Mouse (Mus musculus) MEL (cell line): Measurements from ENCODE around the gene Epha2. TPM values are rescaled to one million over a fixed set of nuclear protein-coding genes. Genes with fewer than 3 reads are reported as not detected.

Source experiments
- DNase-seq: peaks from one replicate; pipeline ENCODE4 v3.0.0; 2011; ENCODE audit warnings: low read depth, low spot score
- H3K27ac ChIP-seq: 2 replicates; pipeline ENCODE4 v1.5.1; 2012; ENCODE audit warnings: low read depth, mild to moderate bottlenecking, control low read depth, low read length, moderate library complexity; ENCODE audit not compliant: control insufficient read depth
- H3K27me3 ChIP-seq, 2 experiments: fragments of 150-350 bp in 1 of 2; sonication (generic) in 1 of 2; 2 replicates each; pipeline ENCODE4 v1.6.1; 2012; ENCODE audit warnings: low read length in 2 of 2, mild to moderate bottlenecking in 2 of 2, improper control_type of control experiment in 1 of 2, moderate library complexity in 1 of 2; ENCODE audit not compliant: insufficient read depth in 2 of 2, control insufficient read depth in 1 of 2
- H3K36me3 ChIP-seq, 2 experiments: 2 replicates each; pipeline ENCODE4 v1.6.1; 2012 to 2014; ENCODE audit warnings: low read length in 2 of 2, improper control_type of control experiment in 1 of 2, inconsistent platforms in 1 of 2, mild to moderate bottlenecking in 1 of 2; ENCODE audit not compliant: insufficient read depth in 2 of 2, control insufficient read depth in 1 of 2
- H3K4me1 ChIP-seq, 2 experiments: fragments of 150-350 bp in 1 of 2; sonication (generic) in 1 of 2; 2 replicates each; pipeline ENCODE4 v1.6.1; 2012; ENCODE audit warnings: low read length in 2 of 2, improper control_type of control experiment in 1 of 2, mild to moderate bottlenecking in 1 of 2; ENCODE audit not compliant: insufficient read depth in 2 of 2, control insufficient read depth in 1 of 2
- H3K4me3 ChIP-seq, 2 experiments: fragments of 150-350 bp in 1 of 2; sonication (generic) in 1 of 2; 2 replicates each; pipeline ENCODE4 v1.5.1; 2012; ENCODE audit warnings: low read depth in 2 of 2, low read length in 2 of 2, mild to moderate bottlenecking in 2 of 2, moderate library complexity in 2 of 2, control low read depth in 1 of 2, improper control_type of control experiment in 1 of 2; ENCODE audit not compliant: control insufficient read depth in 1 of 2, insufficient read depth in 1 of 2
- H3K79me2 ChIP-seq: 2 replicates; pipeline ENCODE4 v1.6.1; 2012; ENCODE audit warnings: mild to moderate bottlenecking, low read length, moderate library complexity; ENCODE audit not compliant: control insufficient read depth, poor library complexity, insufficient read depth
- H3K9ac ChIP-seq: 2 replicates; pipeline ENCODE4 v1.6.1; 2012; ENCODE audit warnings: low read depth, mild to moderate bottlenecking, control low read depth, low read length, moderate library complexity; ENCODE audit not compliant: control insufficient read depth, poor library complexity, severe bottlenecking
- H3K9me3 ChIP-seq: fragments of 150-350 bp; sonication (generic); replicated peaks from 2 replicates; pipeline ENCODE4 v1.6.1; 2012; ENCODE audit warnings: mild to moderate bottlenecking, low read length, improper control_type of control experiment, moderate library complexity; ENCODE audit not compliant: insufficient read depth
- E2F4 ChIP-seq: IDR thresholded peaks from 2 replicates; pipeline ENCODE4 v1.6.1; 2011; ENCODE audit warnings: low read depth, low read length, improper control_type of control experiment, borderline replicate concordance
- ELF1 ChIP-seq: IDR thresholded peaks from 2 replicates; pipeline ENCODE4 v1.6.1; 2014; ENCODE audit warnings: low read depth, mild to moderate bottlenecking, inconsistent platforms, low read length, improper control_type of control experiment, moderate library complexity
- KAT2A ChIP-seq: conservative IDR thresholded peaks from 2 replicates; pipeline ENCODE4 v1.6.1; 2012; ENCODE audit warnings: low read depth, low read length, improper control_type of control experiment, inconsistent platforms
- MAFK ChIP-seq: IDR thresholded peaks from 2 replicates; pipeline ENCODE4 v1.6.1; 2011; ENCODE audit warnings: low read depth, mild to moderate bottlenecking, low read length, improper control_type of control experiment, borderline replicate concordance
- MEF2A ChIP-seq: IDR thresholded peaks from 2 replicates; pipeline ENCODE4 v1.6.1; 2014; ENCODE audit warnings: low read depth, mild to moderate bottlenecking, inconsistent platforms, low read length, improper control_type of control experiment; ENCODE audit not compliant: poor library complexity, insufficient replicate concordance, severe bottlenecking; ENCODE audit errors: extremely low read depth
- MXI1 ChIP-seq: IDR thresholded peaks from 2 replicates; pipeline ENCODE4 v1.6.1; 2011; ENCODE audit warnings: mild to moderate bottlenecking, low read depth, low read length, improper control_type of control experiment
- MYB ChIP-seq: IDR thresholded peaks from 2 replicates; pipeline ENCODE4 v1.6.1; 2011; ENCODE audit warnings: mild to moderate bottlenecking, low read depth, low read length, improper control_type of control experiment
- NELFE ChIP-seq: IDR thresholded peaks from 2 replicates; pipeline ENCODE4 v1.6.1; 2011; ENCODE audit warnings: low read depth, low read length, improper control_type of control experiment
- NRF1 ChIP-seq: IDR thresholded peaks from 2 replicates; pipeline ENCODE4 v1.6.1; 2014; ENCODE audit warnings: low read depth, mild to moderate bottlenecking, inconsistent platforms, low read length, improper control_type of control experiment, moderate library complexity; ENCODE audit not compliant: poor library complexity, insufficient read depth, severe bottlenecking
- POLR2AphosphoS5 ChIP-seq: IDR thresholded peaks from 2 replicates; pipeline ENCODE4 v1.6.1; 2012; ENCODE audit warnings: low read depth, borderline replicate concordance, mild to moderate bottlenecking, inconsistent platforms, low read length, moderate library complexity, mixed read lengths
- RAD21 ChIP-seq: IDR thresholded peaks from 2 replicates; pipeline ENCODE4 v1.6.1; 2011; ENCODE audit warnings: mild to moderate bottlenecking, low read depth, low read length, improper control_type of control experiment
- ZKSCAN1 ChIP-seq: IDR thresholded peaks from 2 replicates; pipeline ENCODE4 v1.6.1; 2012; ENCODE audit warnings: low read depth, mild to moderate bottlenecking, inconsistent platforms, low read length, improper control_type of control experiment, moderate library complexity
- ZMIZ1 ChIP-seq: IDR thresholded peaks from 2 replicates; pipeline ENCODE4 v1.6.1; 2012; ENCODE audit warnings: low read depth, mild to moderate bottlenecking, inconsistent platforms, low read length, improper control_type of control experiment, moderate library complexity
- polyA plus RNA-seq, 2 experiments: library from polyadenylated mRNA; stranded (reverse) in 1 of 2; unstranded in 1 of 2; fragments of >175 nt in 1 of 2; fragments of >200 nt in 1 of 2; gene quantifications; 2 replicates each; pipeline versions ENCODE4 v1.2.1 to v1.2.4; 2012; ENCODE audit warnings: low replicate concordance in 2 of 2, low read depth in 1 of 2; ENCODE audit not compliant: insufficient read length in 2 of 2, insufficient read depth in 1 of 2, missing spikeins in 1 of 2
- total RNA-seq: library from RNA; depleted of rRNA; stranded (reverse); fragments of 300-350 nt; gene quantifications from 2 replicates; pipeline ENCODE4 v1.2.3, GENCODE M21; 2012

The Epha2 gene
- total and polyA plus RNA-seq, 3 experiments: 2.3 to 5.9 TPM; not detected in 1

DNA sequence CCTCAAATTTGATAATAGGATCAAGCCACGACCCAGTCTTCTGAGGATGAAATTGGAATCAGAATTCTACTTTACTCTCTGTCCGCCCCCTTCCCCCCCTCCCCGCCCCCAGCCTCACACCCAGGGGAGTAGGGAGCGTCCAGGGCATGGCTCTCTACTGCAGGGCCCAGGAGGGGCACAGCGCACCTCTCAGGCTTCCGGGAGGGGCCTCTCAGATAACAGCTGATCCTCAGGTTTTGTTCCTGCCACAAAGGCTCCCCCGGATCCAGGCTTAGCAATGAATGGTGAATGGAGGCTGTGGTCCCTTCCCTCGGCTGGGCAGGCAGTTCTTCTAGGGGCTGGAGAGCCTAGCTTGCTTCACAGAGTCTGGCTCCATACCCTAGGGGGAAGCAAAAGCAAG lies 15.9 kb upstream of the Epha2 start:
- 0 out of 4 replicates have a peak, but pooled peaks cover 0 to 4% of the 10 kb centered on the region in 2 experiments for H3K4me1 ChIP-seq
- H3K9me3 ChIP-seq: no peaks in the 10 kb centered on the region
- H3K36me3 ChIP-seq: no peaks in the 10 kb centered on the region
- peaks cover 0 to 1% of the 10 kb centered on the region in 2 experiments; a peak in 2 of 4 replicates for H3K27me3 ChIP-seq
- no peak overlapping the region for H3K4me3 ChIP-seq
- H3K79me2 ChIP-seq: no peaks in the 10 kb centered on the region
- TF ChIP-seq ELF1: no peak
- no peak for TF ChIP-seq MXI1
- no peak for TF ChIP-seq E2F4
- no peak for TF ChIP-seq ZKSCAN1
- TF ChIP-seq MEF2A: no peak
- TF ChIP-seq ZMIZ1: no peak
- TF ChIP-seq NRF1: no peak
- no peak for TF ChIP-seq MYB
- no peak for TF ChIP-seq RAD21
- no peak for TF ChIP-seq POLR2AphosphoS5
- TF ChIP-seq KAT2A: no peak
- TF ChIP-seq, all 39 proteins: peak for 0
- no peak for DNase-seq
- Histone ChIP-seq H3K27ac (no peak overlapping the region), H3K9ac (no peak overlapping the region)

DNA sequence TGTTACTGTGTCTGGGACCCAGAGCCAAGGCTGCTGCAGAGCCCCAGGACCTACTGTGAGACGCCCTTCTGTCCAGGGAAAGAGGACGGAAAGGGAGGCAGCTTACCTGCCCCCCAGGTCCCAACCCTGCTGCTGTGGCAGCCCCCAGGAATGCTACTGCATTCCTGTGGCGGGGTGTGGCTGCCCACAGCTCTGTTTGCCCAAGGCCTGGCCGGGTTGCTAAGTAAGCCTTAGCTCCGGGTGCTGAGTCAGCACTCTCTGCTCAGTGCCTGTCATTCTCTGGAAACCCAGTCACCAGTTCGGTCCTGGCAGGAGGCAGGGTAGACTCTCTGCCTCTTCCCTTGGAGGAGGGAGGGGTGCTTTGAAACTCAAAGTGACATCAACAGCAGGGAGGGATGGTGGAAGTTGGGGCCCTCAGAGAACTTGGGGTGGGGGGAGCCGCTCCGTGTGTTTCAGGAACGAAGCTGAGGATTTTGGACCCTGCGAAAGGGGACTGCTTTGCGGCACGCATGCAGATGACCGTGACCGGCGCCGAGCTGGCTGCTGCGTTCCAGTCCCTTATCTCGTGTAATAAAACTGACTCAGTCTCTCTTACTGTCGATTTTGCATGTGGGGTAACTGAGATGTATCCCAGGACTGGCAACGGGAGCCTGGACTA lies 14.1 kb upstream of the Epha2 start:
- Histone ChIP-seq H3K9ac (no peak overlapping the region), H3K27me3 (peaks cover 0 to 1% of the 10 kb centered on the region in 2 experiments; a peak in 2 of 4 replicates), H3K79me2 (no peaks in the 10 kb centered on the region), H3K4me3 (peak overlapping the region; percentile 2 to 59; a peak in 2 of 4 replicates), H3K36me3 (no peaks in the 10 kb centered on the region), H3K4me1 (0 out of 4 replicates have a peak, but pooled peaks cover 0 to 4% of the 10 kb centered on the region in 2 experiments), H3K27ac (no peak overlapping the region), H3K9me3 (no peaks in the 10 kb centered on the region)
- peak; percentile 31 for DNase-seq
- no peak for TF ChIP-seq NELFE
- peak; percentile 92 for TF ChIP-seq MAFK
